In genomic region chr10:13336964-13337363, GRCm38 (mm10) we compare ENCODE assay signal across 27 mouse cellular contexts.
DNase-seq lines count a peak whose midpoint lies in the region; ATAC-seq and TF ChIP-seq lines count a peak whose summit lies in the region.
"Had no signal": no experiment of that assay in that cellular context is flagged by ENCODE, and none has a peak within 500 bp of the region (broad histone marks: within the 10 kb centered on the region; RNA-seq: fewer than 3 reads in every experiment).

No protein-coding gene starts in this region.

- H3K9ac ChIP-seq in hindbrain, embryonic 11.5 days (ENCODE audit: low read depth, low read length) = no peak overlapping the region
- no peak overlapping the region for H3K9ac ChIP-seq in hindbrain, embryonic 13.5 days
- no peak overlapping the region for H3K9ac ChIP-seq in midbrain, embryonic 15.5 days
- H3K9ac ChIP-seq: embryonic facial prominence, embryonic 13.5 days; heart, embryonic 13.5 days; intestine, embryonic 15.5 days; limb, embryonic 12.5 days; liver, embryonic 15.5 days; lung, embryonic 14.5 days; midbrain, embryonic 12.5 days had no signal

- WGBS in hindbrain, embryonic 11.5 days = 66% methylated on average over 4 of the region's 4 CpGs
- 75% methylated on average over 4 of the region's 4 CpGs for WGBS in hindbrain, embryonic 10.5 days
- 56% methylated on average over 4 of the region's 4 CpGs for WGBS in hindbrain, embryonic 13.5 days
- WGBS in midbrain, embryonic 15.5 days = 55% methylated on average over 4 of the region's 4 CpGs

- no peak overlapping the region for H3K4me3 ChIP-seq in hindbrain, embryonic 11.5 days (ENCODE audit: low read depth, low read length)
- H3K4me3 ChIP-seq in hindbrain, embryonic 10.5 days = no peak overlapping the region
- no peak overlapping the region for H3K4me3 ChIP-seq in hindbrain, embryonic 13.5 days
- H3K4me3 ChIP-seq in midbrain, embryonic 15.5 days = no peak overlapping the region
- H3K4me3 ChIP-seq: embryonic facial prominence, embryonic 13.5 days; heart, embryonic 13.5 days; intestine, embryonic 15.5 days; layer of hippocampus, adult 2 months; left cerebral cortex, adult 2 months; limb, embryonic 12.5 days; liver, embryonic 15.5 days; midbrain, embryonic 12.5 days had no signal

- H3K36me3 ChIP-seq in hindbrain, embryonic 11.5 days (ENCODE audit: control insufficient read depth, insufficient read depth, low read length) = no peaks in the 10 kb centered on the region
- no peaks in the 10 kb centered on the region for H3K36me3 ChIP-seq in hindbrain, embryonic 10.5 days
- no peaks in the 10 kb centered on the region for H3K36me3 ChIP-seq in hindbrain, embryonic 13.5 days
- no peaks in the 10 kb centered on the region for H3K36me3 ChIP-seq in midbrain, embryonic 15.5 days (replicated peaks)
- H3K36me3 ChIP-seq: embryonic facial prominence, embryonic 13.5 days; heart, embryonic 13.5 days; intestine, embryonic 15.5 days; limb, embryonic 12.5 days; liver, embryonic 15.5 days; midbrain, embryonic 12.5 days had no signal

- no peaks in the 10 kb centered on the region for H3K27me3 ChIP-seq in hindbrain, embryonic 11.5 days (ENCODE audit: control insufficient read depth, insufficient read depth, low read length)
- H3K27me3 ChIP-seq in hindbrain, embryonic 10.5 days (ENCODE audit: insufficient read depth, poor library complexity, severe bottlenecking) = no peaks in the 10 kb centered on the region
- H3K27me3 ChIP-seq in hindbrain, embryonic 13.5 days = no peaks in the 10 kb centered on the region
- H3K27me3 ChIP-seq in midbrain, embryonic 15.5 days (replicated peaks) = no peaks in the 10 kb centered on the region
- H3K27me3 ChIP-seq: embryonic facial prominence, embryonic 13.5 days; heart, embryonic 13.5 days; intestine, embryonic 15.5 days; limb, embryonic 12.5 days; liver, embryonic 15.5 days; midbrain, embryonic 12.5 days had no signal

- H3K9me3 ChIP-seq in hindbrain, embryonic 11.5 days (ENCODE audit: control insufficient read depth, low read length) = no peaks in the 10 kb centered on the region
- no peaks in the 10 kb centered on the region for H3K9me3 ChIP-seq in hindbrain, embryonic 10.5 days
- no peaks in the 10 kb centered on the region for H3K9me3 ChIP-seq in hindbrain, embryonic 13.5 days
- no peaks in the 10 kb centered on the region for H3K9me3 ChIP-seq in midbrain, embryonic 15.5 days
- H3K9me3 ChIP-seq: embryonic facial prominence, embryonic 13.5 days; heart, embryonic 13.5 days; intestine, embryonic 15.5 days; limb, embryonic 12.5 days; liver, embryonic 15.5 days; midbrain, embryonic 12.5 days had no signal

- no peak overlapping the region for H3K4me2 ChIP-seq in hindbrain, embryonic 11.5 days (replicated peaks; ENCODE audit: low read depth, low read length)
- no peak overlapping the region for H3K4me2 ChIP-seq in hindbrain, embryonic 13.5 days
- H3K4me2 ChIP-seq in midbrain, embryonic 15.5 days = no peak overlapping the region
- H3K4me2 ChIP-seq: embryonic facial prominence, embryonic 13.5 days; heart, embryonic 13.5 days; intestine, embryonic 15.5 days; limb, embryonic 12.5 days; liver, embryonic 15.5 days; lung, embryonic 14.5 days; midbrain, embryonic 12.5 days had no signal

- no peak overlapping the region for H3K27ac ChIP-seq in hindbrain, embryonic 11.5 days (ENCODE audit: low read depth, low read length)
- no peak overlapping the region for H3K27ac ChIP-seq in hindbrain, embryonic 10.5 days
- H3K27ac ChIP-seq in hindbrain, embryonic 13.5 days = peak overlapping the region; percentile 35
- no peak overlapping the region for H3K27ac ChIP-seq in midbrain, embryonic 15.5 days
- H3K27ac ChIP-seq: embryonic facial prominence, embryonic 13.5 days; heart, embryonic 13.5 days; intestine, embryonic 15.5 days; layer of hippocampus, adult 2 months; left cerebral cortex, adult 2 months; limb, embryonic 12.5 days; liver, embryonic 15.5 days; midbrain, embryonic 12.5 days had no signal

- no peak for DNase-seq in hindbrain, embryonic 11.5 days (ENCODE audit: low spot score)
- no peak for DNase-seq in hindbrain, embryonic 10.5 days (ENCODE audit: low spot score)
- DNase-seq in brain, embryonic 14.5 days (ENCODE audit: low read depth) = peak; percentile 53
- DNase-seq in lung, postnatal 4 days = no peak
- DNase-seq in cerebellum, adult 11 months = no peak
- no peak for DNase-seq in thymus, adult 18-20 months
- DNase-seq: adrenal gland, adult 2 months; B cell, adult 2 months; cerebellum, adult 9-10 months; embryo, embryonic 11 days; gastrocnemius, postnatal 10 days; heart, postnatal 10 days; kidney, adult 2 months; kidney, postnatal 36 days; lung, embryonic 14.5 days; lung, postnatal 14 days had no signal

- TF ChIP-seq POLR2A in brain, embryonic 14.5 days (IDR thresholded peaks at IDR 0.05; ENCODE audit: borderline replicate concordance, extremely low read depth, insufficient read depth, insufficient read length, poor library complexity, severe bottlenecking) = no peak

- H3K4me1 ChIP-seq in hindbrain, embryonic 11.5 days (replicated peaks; ENCODE audit: control insufficient read depth, insufficient read depth, low read length) = no peaks in the 10 kb centered on the region
- H3K4me1 ChIP-seq in hindbrain, embryonic 10.5 days (replicated peaks) = peaks cover 11% of the 10 kb centered on the region; the same call in 1 of the 2 replicates
- H3K4me1 ChIP-seq in hindbrain, embryonic 13.5 days (replicated peaks) = peaks cover 10% of the 10 kb centered on the region
- peaks cover 13% of the 10 kb centered on the region for H3K4me1 ChIP-seq in midbrain, embryonic 15.5 days
- H3K4me1 ChIP-seq: embryonic facial prominence, embryonic 13.5 days; intestine, embryonic 15.5 days; limb, embryonic 12.5 days; liver, embryonic 15.5 days; midbrain, embryonic 12.5 days had no signal

- no peak for TF ChIP-seq CTCF in brain, embryonic 14.5 days (IDR thresholded peaks at IDR 0.05; ENCODE audit: borderline replicate concordance, extremely low read depth, insufficient read depth, insufficient read length)

- peak; percentile 63 for ATAC-seq in hindbrain, embryonic 11.5 days (ENCODE audit: low FRiP score)
- ATAC-seq in hindbrain, embryonic 13.5 days (ENCODE audit: low FRiP score) = 0 out of 2 replicates have a peak, but pooled peaks have one; percentile 53
- ATAC-seq in midbrain, embryonic 15.5 days (replicated peaks) = peak; percentile 75
- ATAC-seq: activated CD4-positive, CD25-positive, alpha-beta regulatory T cell, adult 4 months; intestine, embryonic 15.5 days had no signal
